Mouse (Mus musculus) spleen, adult 2 months (tissue): ENCODE results near the gene Vps33a.

Source experiments
- CTCF ChIP-seq: fragments of 200-500 bp; IDR thresholded peaks from 2 replicates; pipeline ENCODE4 v1.5.1; 2011; ENCODE audit warnings: mild to moderate bottlenecking, inconsistent platforms; ENCODE audit not compliant: insufficient read depth, insufficient read length, insufficient replicate concordance; ENCODE audit errors: extremely low read depth
- POLR2A ChIP-seq: fragments of 200-500 bp; IDR thresholded peaks from 2 replicates; pipeline ENCODE4 v1.6.1; 2011; ENCODE audit warnings: low read depth, low read length, inconsistent platforms

- TF ChIP-seq CTCF = no peak
- no peak for TF ChIP-seq POLR2A
Observed at GRCm38 (mm10) chr5:123561128-123561527, 11.7 kb downstream of the Vps33a start.
